Mouse (Mus musculus): ENCODE results near the gene Prdx1. TPM values are rescaled to one million over a fixed set of nuclear protein-coding genes. Genes with fewer than 3 reads are reported as not detected.

The Prdx1 gene
- polyA plus RNA-seq, 2 experiments, result 234 to 916 TPM

- Histone ChIP-seq H3K9ac (replicated peaks) (no peak overlapping the region), H3K36me3 (replicated peaks; ENCODE audit: control insufficient read depth, insufficient read depth, low read depth) (no peaks in the 10 kb centered on the region), H3K27me3 (ENCODE audit: control insufficient read depth, insufficient read depth, low read length) (no peaks in the 10 kb centered on the region), H3K4me1 (replicated peaks; ENCODE audit: control insufficient read depth in 2 of 2, insufficient read depth in 2 of 2, low read length in 1 of 2) (peaks cover 0 to 3% of the 10 kb centered on the region in 2 experiments; a peak in 1 of 4 replicates), H3K4me3 (ENCODE audit: insufficient read depth in 1 of 2, low read depth in 2 of 2, low read length in 2 of 2) (no peak overlapping the region), H3K4me2 (ENCODE audit: low read depth) (no peak overlapping the region), H3K27ac (no peak overlapping the region), H3K9me3 (ENCODE audit: control insufficient read depth, low read length) (no peaks in the 10 kb centered on the region)
- 67% methylated on average over 3 of the region's 3 CpGs for WGBS (ENCODE audit: insufficient replicate concordance)
- TF ChIP-seq CTCF (IDR thresholded peaks at IDR 0.05; ENCODE audit: low read depth) (no peak), EP300 (IDR thresholded peaks at IDR 0.05; ENCODE audit: low read depth) (no peak)
- DNase-seq (ENCODE audit: low read depth in 3 of 3, low spot score in 3 of 3), result no peak
- no peak for ATAC-seq (ENCODE audit: insufficient read depth)
Observed at GRCm38 (mm10) chr4:116729532-116729931, 44.2 kb downstream of the Prdx1 start.

DNA sequence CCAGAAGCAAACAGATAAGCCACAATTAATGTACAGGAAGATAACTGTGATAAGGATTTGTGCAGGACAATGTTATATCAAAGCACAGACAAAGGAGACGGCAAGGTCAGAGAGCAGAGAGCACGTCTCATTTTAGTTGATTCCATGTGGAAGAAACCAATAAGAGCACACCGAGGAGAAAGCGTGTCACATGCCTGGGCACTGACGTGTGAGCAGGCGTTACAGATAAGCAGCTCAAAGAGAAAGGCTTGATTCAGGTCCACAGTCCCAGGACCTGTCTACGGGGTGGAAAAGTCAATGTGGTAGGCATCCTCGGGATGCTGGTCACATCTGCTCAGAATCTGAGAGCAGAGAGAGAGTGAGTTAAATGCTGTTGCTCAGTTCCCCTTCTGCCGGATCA lies 45.7 kb downstream of the Prdx1 start:
- TF ChIP-seq EP300 (IDR thresholded peaks at IDR 0.05; ENCODE audit: low read depth) (no peak), CTCF (IDR thresholded peaks at IDR 0.05; ENCODE audit: low read depth) (no peak)
- Histone ChIP-seq H3K36me3 (replicated peaks; ENCODE audit: control insufficient read depth, insufficient read depth, low read depth) (no peaks in the 10 kb centered on the region), H3K27ac (no peak overlapping the region), H3K9me3 (ENCODE audit: control insufficient read depth, low read length) (no peaks in the 10 kb centered on the region), H3K4me1 (replicated peaks; ENCODE audit: control insufficient read depth in 2 of 2, insufficient read depth in 2 of 2, low read length in 1 of 2) (peaks cover 0 to 3% of the 10 kb centered on the region in 2 experiments; a peak in 1 of 4 replicates), H3K4me3 (ENCODE audit: insufficient read depth in 1 of 2, low read depth in 2 of 2, low read length in 2 of 2) (no peak overlapping the region), H3K4me2 (ENCODE audit: low read depth) (no peak overlapping the region), H3K27me3 (ENCODE audit: control insufficient read depth, insufficient read depth, low read length) (no peaks in the 10 kb centered on the region), H3K9ac (replicated peaks) (no peak overlapping the region)
- no peak for DNase-seq (ENCODE audit: low read depth in 3 of 3, low spot score in 3 of 3)
- WGBS (ENCODE audit: insufficient replicate concordance), result 54% methylated on average over 9 of the region's 9 CpGs
- ATAC-seq (ENCODE audit: insufficient read depth), result no peak

- H3K4me3 ChIP-seq (ENCODE audit: insufficient read depth in 1 of 2, low read depth in 2 of 2, low read length in 2 of 2), result no peak overlapping the region
- H3K4me1 ChIP-seq (replicated peaks; ENCODE audit: control insufficient read depth in 2 of 2, insufficient read depth in 2 of 2, low read length in 1 of 2), result peaks cover 0 to 3% of the 10 kb centered on the region in 2 experiments; a peak in 1 of 4 replicates
- H3K27me3 ChIP-seq (ENCODE audit: control insufficient read depth, insufficient read depth, low read length), result no peaks in the 10 kb centered on the region
- H3K4me2 ChIP-seq (ENCODE audit: low read depth), result no peak overlapping the region
- H3K9me3 ChIP-seq (ENCODE audit: control insufficient read depth, low read length), result no peaks in the 10 kb centered on the region
- TF ChIP-seq EP300 (IDR thresholded peaks at IDR 0.05; ENCODE audit: low read depth), result no peak
- no peak for TF ChIP-seq CTCF (IDR thresholded peaks at IDR 0.05; ENCODE audit: low read depth)
- ATAC-seq (ENCODE audit: insufficient read depth), result no peak
- DNase-seq (ENCODE audit: low read depth in 3 of 3, low spot score in 3 of 3), result no peak
- WGBS (ENCODE audit: insufficient replicate concordance), result 65% methylated on average over 5 of the region's 5 CpGs
- H3K27ac ChIP-seq, result no peak overlapping the region
- no peak overlapping the region for H3K9ac ChIP-seq (replicated peaks)
- H3K36me3 ChIP-seq (replicated peaks; ENCODE audit: control insufficient read depth, insufficient read depth, low read depth), result no peaks in the 10 kb centered on the region
Observed at GRCm38 (mm10) chr4:116732355-116732754, 47.0 kb downstream of the Prdx1 start.

- Histone ChIP-seq H3K9ac (replicated peaks) (no peak overlapping the region), H3K36me3 (replicated peaks; ENCODE audit: control insufficient read depth, insufficient read depth, low read depth) (no peaks in the 10 kb centered on the region), H3K9me3 (ENCODE audit: control insufficient read depth, low read length) (no peaks in the 10 kb centered on the region), H3K27me3 (ENCODE audit: control insufficient read depth, insufficient read depth, low read length) (no peaks in the 10 kb centered on the region), H3K4me2 (ENCODE audit: low read depth) (no peak overlapping the region), H3K4me3 (ENCODE audit: insufficient read depth in 1 of 2, low read depth in 2 of 2, low read length in 2 of 2) (no peak overlapping the region), H3K4me1 (replicated peaks; ENCODE audit: control insufficient read depth in 2 of 2, insufficient read depth in 2 of 2, low read length in 1 of 2) (no peaks in the 10 kb centered on the region), H3K27ac (no peak overlapping the region)
- TF ChIP-seq CTCF (IDR thresholded peaks at IDR 0.05; ENCODE audit: low read depth), result no peak
- TF ChIP-seq EP300 (IDR thresholded peaks at IDR 0.05; ENCODE audit: low read depth), result no peak
- DNase-seq (ENCODE audit: low read depth in 3 of 3, low spot score in 3 of 3) (no peak), ATAC-seq (ENCODE audit: insufficient read depth) (no peak)
- 48% methylated on average over 2 of the region's 2 CpGs for WGBS (ENCODE audit: insufficient replicate concordance)
Observed at GRCm38 (mm10) chr4:116734996-116735395, 49.7 kb downstream of the Prdx1 start.

- Histone ChIP-seq H3K27ac (no peak overlapping the region), H3K4me3 (ENCODE audit: insufficient read depth in 1 of 2, low read depth in 2 of 2, low read length in 2 of 2) (no peak overlapping the region), H3K4me2 (ENCODE audit: low read depth) (no peak overlapping the region), H3K9ac (replicated peaks) (no peak overlapping the region), H3K4me1 (replicated peaks; ENCODE audit: control insufficient read depth in 2 of 2, insufficient read depth in 2 of 2, low read length in 1 of 2) (no peaks in the 10 kb centered on the region), H3K9me3 (ENCODE audit: control insufficient read depth, low read length) (no peaks in the 10 kb centered on the region), H3K36me3 (replicated peaks; ENCODE audit: control insufficient read depth, insufficient read depth, low read depth) (no peaks in the 10 kb centered on the region), H3K27me3 (ENCODE audit: control insufficient read depth, insufficient read depth, low read length) (no peaks in the 10 kb centered on the region)
- 29% methylated on average over 9 of the region's 9 CpGs for WGBS (ENCODE audit: insufficient replicate concordance)
- TF ChIP-seq EP300 (IDR thresholded peaks at IDR 0.05; ENCODE audit: low read depth) (no peak), CTCF (IDR thresholded peaks at IDR 0.05; ENCODE audit: low read depth) (no peak)
- ATAC-seq (ENCODE audit: insufficient read depth) (no peak), DNase-seq (ENCODE audit: low read depth in 3 of 3, low spot score in 3 of 3) (no peak)
Observed at GRCm38 (mm10) chr4:116738972-116739751, 53.8 kb downstream of the Prdx1 start.
